Mouse (Mus musculus) hindbrain, embryonic 11.5 days (tissue): Measurements from ENCODE around the gene Rere. TPM values are rescaled to one million over a fixed set of nuclear protein-coding genes. Genes with fewer than 3 reads are reported as not detected.

Source experiments
- ATAC-seq: fragments of 200-750 bp; cut with Nextera tagmentation; 2 replicates; pipeline ENCODE4 v1.8.0; 2017; ENCODE audit warnings: mild to moderate bottlenecking, moderate TSS enrichment, moderate library complexity; ENCODE audit not compliant: low FRiP score
- DNase-seq: peaks from one replicate; pipeline ENCODE4 v3.0.0-alpha.2; 2015; ENCODE audit warnings: low spot score
- H3K27ac ChIP-seq: fragments of 300-500 bp; sonication (generic); 2 replicates; pipeline ENCODE4 v1.5.1; 2014; ENCODE audit warnings: mild to moderate bottlenecking, low read depth, low read length
- H3K27me3 ChIP-seq: fragments of 300-500 bp; sonication (generic); 2 replicates; pipeline ENCODE4 v1.6.1; 2014; ENCODE audit warnings: mild to moderate bottlenecking, low read length, moderate library complexity, mixed read lengths; ENCODE audit not compliant: control insufficient read depth, insufficient read depth
- H3K36me3 ChIP-seq: fragments of 300-500 bp; sonication (generic); 2 replicates; pipeline ENCODE4 v1.6.1; 2014; ENCODE audit warnings: mild to moderate bottlenecking, low read length, moderate library complexity, mixed read lengths; ENCODE audit not compliant: control insufficient read depth, insufficient read depth
- H3K4me1 ChIP-seq: fragments of 300-500 bp; sonication (generic); replicated peaks from 2 replicates; pipeline ENCODE4 v1.6.1; 2014; ENCODE audit warnings: low read length, mixed read lengths; ENCODE audit not compliant: control insufficient read depth, insufficient read depth
- H3K4me2 ChIP-seq: fragments of 300-500 bp; sonication (generic); replicated peaks from 2 replicates; pipeline ENCODE4 v1.6.1; 2014; ENCODE audit warnings: mild to moderate bottlenecking, low read depth, low read length
- H3K4me3 ChIP-seq: fragments of 300-500 bp; sonication (generic); 2 replicates; pipeline ENCODE4 v1.5.1; 2014; ENCODE audit warnings: low read depth, low read length
- H3K9ac ChIP-seq: fragments of 300-500 bp; sonication (generic); 2 replicates; pipeline ENCODE4 v1.6.1; 2014; ENCODE audit warnings: low read depth, low read length
- H3K9me3 ChIP-seq: fragments of 300-500 bp; sonication (generic); 2 replicates; pipeline ENCODE4 v1.6.1; 2016; ENCODE audit warnings: low read length; ENCODE audit not compliant: control insufficient read depth
- whole genome bisulfite sequencing: fragments of 180-500 bp; shearing (Covaris S2); extraction: QIAGEN DNeasy Blood & Tissue Kit; methylation state at CpG from one replicate; pipeline ENCODE4 v1.1.7; 2014; 5-methylcytosine and 5-hydroxymethylcytosine counted together
- polyA plus RNA-seq: library from polyadenylated mRNA; unstranded; fragments of >200 nt; fragmentation: Nextera tagmentation; extraction: Ambion mirVana; gene quantifications from 2 replicates; pipeline ENCODE4 v1.2.1, GENCODE M21; 2014

Rere gene
- polyA plus RNA-seq, 1 experiment from 2014 or later, result 50.0 TPM

- DNase-seq (no peak), ATAC-seq (0 out of 2 replicates have a peak, but pooled peaks have one; percentile 11)
- Histone ChIP-seq H3K27me3 (no peaks in the 10 kb centered on the region), H3K4me1 (peaks cover 18% of the 10 kb centered on the region), H3K36me3 (no peaks in the 10 kb centered on the region), H3K4me2 (peak overlapping the region; percentile 85), H3K27ac (peak overlapping the region; percentile 94), H3K4me3 (peak overlapping the region; percentile 50), H3K9ac (peak overlapping the region; percentile 78), H3K9me3 (no peaks in the 10 kb centered on the region)
- WGBS, result 2% methylated on average over 3 of the region's 3 CpGs
These were observed 91.2 kb downstream of the Rere start for GRCm38 (mm10) chr4:150372631-150373041.

GRCm38 (mm10) chr4:150373111-150374109, 92.0 kb downstream of the Rere start:
- H3K4me3 ChIP-seq, result peak overlapping the region; percentile 50
- 8% methylated on average over 15 of the region's 15 CpGs for WGBS
- DNase-seq, result peak; percentile 56

GRCm38 (mm10) chr4:150374651-150375447, 93.4 kb downstream of the Rere start:
- Histone ChIP-seq H3K27me3 (no peaks in the 10 kb centered on the region), H3K4me3 (no peak overlapping the region), H3K36me3 (no peaks in the 10 kb centered on the region), H3K27ac (peak overlapping the region; percentile 94), H3K9ac (peak overlapping the region; percentile 4; the same call in 1 of the 2 replicates), H3K9me3 (no peaks in the 10 kb centered on the region), H3K4me2 (no peak overlapping the region), H3K4me1 (peaks cover 18% of the 10 kb centered on the region)
- DNase-seq (no peak), ATAC-seq (no peak)
- 47% methylated on average over 9 of the region's 9 CpGs for WGBS

More at GRCm38 (mm10) chr4:150373111-150374109, 92.0 kb downstream of the Rere start:
- H3K27me3 ChIP-seq, result no peaks in the 10 kb centered on the region
- H3K27ac ChIP-seq, result peak overlapping the region; percentile 94
- H3K4me1 ChIP-seq, result peaks cover 18% of the 10 kb centered on the region
- peak overlapping the region; percentile 43 for H3K9ac ChIP-seq
- H3K4me2 ChIP-seq, result peak overlapping the region; percentile 85
- ATAC-seq, result peak; percentile 36
- H3K36me3 ChIP-seq, result no peaks in the 10 kb centered on the region
- H3K9me3 ChIP-seq, result no peaks in the 10 kb centered on the region

- no peak overlapping the region for H3K4me2 ChIP-seq
- no peak overlapping the region for H3K27ac ChIP-seq
- DNase-seq, result no peak
- H3K4me1 ChIP-seq, result peaks cover 18% of the 10 kb centered on the region
- WGBS, result 93% methylated on average over 1 of the region's 1 CpGs
- H3K9ac ChIP-seq, result no peak overlapping the region
- no peak overlapping the region for H3K4me3 ChIP-seq
- H3K9me3 ChIP-seq, result no peaks in the 10 kb centered on the region
- ATAC-seq, result no peak
- H3K36me3 ChIP-seq, result no peaks in the 10 kb centered on the region
- H3K27me3 ChIP-seq, result no peaks in the 10 kb centered on the region
These were observed 94.0 kb downstream of the Rere start for GRCm38 (mm10) chr4:150375448-150375935.

- Histone ChIP-seq H3K27ac (no peak overlapping the region), H3K4me1 (peaks cover 11% of the 10 kb centered on the region), H3K27me3 (no peaks in the 10 kb centered on the region), H3K9me3 (no peaks in the 10 kb centered on the region), H3K4me2 (no peak overlapping the region), H3K36me3 (no peaks in the 10 kb centered on the region), H3K4me3 (no peak overlapping the region), H3K9ac (no peak overlapping the region)
- DNase-seq, result no peak
- ATAC-seq, result no peak
- WGBS, result 83% methylated on average over 6 of the region's 6 CpGs
These were observed 97.9 kb downstream of the Rere start for GRCm38 (mm10) chr4:150379313-150379712.

- Histone ChIP-seq H3K27me3 (no peaks in the 10 kb centered on the region), H3K4me1 (peaks cover 7% of the 10 kb centered on the region), H3K9ac (no peak overlapping the region), H3K36me3 (no peaks in the 10 kb centered on the region), H3K27ac (no peak overlapping the region), H3K4me3 (no peak overlapping the region), H3K4me2 (no peak overlapping the region), H3K9me3 (no peaks in the 10 kb centered on the region)
- DNase-seq (no peak), ATAC-seq (no peak)
- WGBS, result 59% methylated on average over 2 of the region's 2 CpGs
These were observed 98.3 kb downstream of the Rere start for GRCm38 (mm10) chr4:150379772-150380171.

- Histone ChIP-seq H3K36me3 (no peaks in the 10 kb centered on the region), H3K9me3 (no peaks in the 10 kb centered on the region), H3K4me3 (no peak overlapping the region), H3K9ac (no peak overlapping the region), H3K27me3 (no peaks in the 10 kb centered on the region), H3K4me2 (no peak overlapping the region), H3K27ac (no peak overlapping the region), H3K4me1 (peaks cover 3% of the 10 kb centered on the region; the same call in 1 of the 2 replicates)
- no peak for ATAC-seq
- WGBS, result 92% methylated on average over 5 of the region's 5 CpGs
- DNase-seq, result no peak
These were observed 98.8 kb downstream of the Rere start for GRCm38 (mm10) chr4:150380273-150380672.

GRCm38 (mm10) chr4:150382504-150382903, 101.1 kb downstream of the Rere start:
- Histone ChIP-seq H3K4me1 (no peaks in the 10 kb centered on the region), H3K36me3 (no peaks in the 10 kb centered on the region), H3K27me3 (no peaks in the 10 kb centered on the region), H3K27ac (no peak overlapping the region), H3K9ac (no peak overlapping the region), H3K4me2 (no peak overlapping the region), H3K4me3 (no peak overlapping the region), H3K9me3 (no peaks in the 10 kb centered on the region)
- DNase-seq (no peak), ATAC-seq (no peak)
- 82% methylated on average over 3 of the region's 3 CpGs for WGBS
